Mouse (Mus musculus): ENCODE results near the gene Bmp6. TPM values are rescaled to one million over a fixed set of nuclear protein-coding genes. Genes with fewer than 3 reads are reported as not detected.

Gene Bmp6
- polyA plus RNA-seq, 1 experiment: 193 TPM

GRCm38 (mm10) chr13:38379806-38380205, 34.9 kb downstream of the Bmp6 start:
- TF ChIP-seq CTCF (IDR thresholded peaks at IDR 0.05; ENCODE audit: insufficient read depth, low read length) (no peak), POLR2A (IDR thresholded peaks at IDR 0.05; ENCODE audit: borderline replicate concordance, extremely low read depth, low read depth, low read length) (no peak)
- 88% methylated on average over 5 of the region's 5 CpGs for WGBS
- H3K4me1 ChIP-seq (ENCODE audit: control insufficient read depth, insufficient read depth, low read length): no peaks in the 10 kb centered on the region; the same call in 1 of the 2 replicates
- no peak overlapping the region for H3K4me3 ChIP-seq (replicated peaks; ENCODE audit: extremely low read depth, low read depth, low read length)
- no peak for DNase-seq

GRCm38 (mm10) chr13:38386035-38386559, 41.2 kb downstream of the Bmp6 start:
- 60% methylated on average over 3 of the region's 3 CpGs for WGBS
- Histone ChIP-seq H3K4me3 (replicated peaks; ENCODE audit: extremely low read depth, low read depth, low read length) (no peak overlapping the region), H3K4me1 (ENCODE audit: control insufficient read depth, insufficient read depth, low read length) (no peaks in the 10 kb centered on the region; the same call in 1 of the 2 replicates)
- no peak for TF ChIP-seq POLR2A (IDR thresholded peaks at IDR 0.05; ENCODE audit: borderline replicate concordance, extremely low read depth, low read depth, low read length)
- TF ChIP-seq CTCF (IDR thresholded peaks at IDR 0.05; ENCODE audit: insufficient read depth, low read length): no peak
- DNase-seq: no peak

GRCm38 (mm10) chr13:38387453-38388040, 42.6 kb downstream of the Bmp6 start:
- no peak overlapping the region for H3K4me3 ChIP-seq (replicated peaks; ENCODE audit: extremely low read depth, low read depth, low read length)
- WGBS: 78% methylated on average over 4 of the region's 4 CpGs
- DNase-seq: no peak
- no peak for TF ChIP-seq POLR2A (IDR thresholded peaks at IDR 0.05; ENCODE audit: borderline replicate concordance, extremely low read depth, low read depth, low read length)
- no peak for TF ChIP-seq CTCF (IDR thresholded peaks at IDR 0.05; ENCODE audit: insufficient read depth, low read length)
- no peaks in the 10 kb centered on the region; the same call in 1 of the 2 replicates for H3K4me1 ChIP-seq (ENCODE audit: control insufficient read depth, insufficient read depth, low read length)

GRCm38 (mm10) chr13:38393444-38393843, 48.5 kb downstream of the Bmp6 start:
- no peak for DNase-seq
- H3K4me3 ChIP-seq (replicated peaks; ENCODE audit: extremely low read depth, low read depth, low read length): no peak overlapping the region
- TF ChIP-seq POLR2A (IDR thresholded peaks at IDR 0.05; ENCODE audit: borderline replicate concordance, extremely low read depth, low read depth, low read length) (no peak), CTCF (IDR thresholded peaks at IDR 0.05; ENCODE audit: insufficient read depth, low read length) (no peak)
- 33% methylated on average over 5 of the region's 5 CpGs for WGBS
- peaks cover 3% of the 10 kb centered on the region; the same call in 1 of the 2 replicates for H3K4me1 ChIP-seq (ENCODE audit: control insufficient read depth, insufficient read depth, low read length)

- Histone ChIP-seq H3K4me3 (replicated peaks; ENCODE audit: extremely low read depth, low read depth, low read length) (no peak overlapping the region), H3K4me1 (ENCODE audit: control insufficient read depth, insufficient read depth, low read length) (peaks cover 3% of the 10 kb centered on the region; the same call in 1 of the 2 replicates)
- no peak for DNase-seq
- TF ChIP-seq CTCF (IDR thresholded peaks at IDR 0.05; ENCODE audit: insufficient read depth, low read length): no peak
- no peak for TF ChIP-seq POLR2A (IDR thresholded peaks at IDR 0.05; ENCODE audit: borderline replicate concordance, extremely low read depth, low read depth, low read length)
- WGBS: 95% methylated on average over 4 of the region's 4 CpGs
These were observed 50.1 kb downstream of the Bmp6 start for GRCm38 (mm10) chr13:38395026-38395425.

- Histone ChIP-seq H3K4me1 (ENCODE audit: control insufficient read depth, insufficient read depth, low read length) (peaks cover 3% of the 10 kb centered on the region; the same call in 1 of the 2 replicates), H3K4me3 (replicated peaks; ENCODE audit: extremely low read depth, low read depth, low read length) (no peak overlapping the region)
- TF ChIP-seq CTCF (IDR thresholded peaks at IDR 0.05; ENCODE audit: insufficient read depth, low read length) (no peak), POLR2A (IDR thresholded peaks at IDR 0.05; ENCODE audit: borderline replicate concordance, extremely low read depth, low read depth, low read length) (no peak)
- no peak for DNase-seq
- 87% methylated on average over 7 of the region's 7 CpGs for WGBS
These were observed 52.2 kb downstream of the Bmp6 start for GRCm38 (mm10) chr13:38397007-38397545.

- Histone ChIP-seq H3K4me3 (replicated peaks; ENCODE audit: extremely low read depth, low read depth, low read length) (no peak overlapping the region), H3K4me1 (ENCODE audit: control insufficient read depth, insufficient read depth, low read length) (no peaks in the 10 kb centered on the region; the same call in 1 of the 2 replicates)
- DNase-seq: no peak
- 71% methylated on average over 6 of the region's 6 CpGs for WGBS
- TF ChIP-seq CTCF (IDR thresholded peaks at IDR 0.05; ENCODE audit: insufficient read depth, low read length): no peak
- no peak for TF ChIP-seq POLR2A (IDR thresholded peaks at IDR 0.05; ENCODE audit: borderline replicate concordance, extremely low read depth, low read depth, low read length)
These were observed 53.8 kb downstream of the Bmp6 start for GRCm38 (mm10) chr13:38398658-38399057.

GRCm38 (mm10) chr13:38400662-38401061, 55.8 kb downstream of the Bmp6 start:
- Histone ChIP-seq H3K4me3 (replicated peaks; ENCODE audit: extremely low read depth, low read depth, low read length) (no peak overlapping the region), H3K4me1 (ENCODE audit: control insufficient read depth, insufficient read depth, low read length) (no peaks in the 10 kb centered on the region)
- WGBS: 72% methylated on average over 8 of the region's 8 CpGs
- TF ChIP-seq CTCF (IDR thresholded peaks at IDR 0.05; ENCODE audit: insufficient read depth, low read length) (no peak), POLR2A (IDR thresholded peaks at IDR 0.05; ENCODE audit: borderline replicate concordance, extremely low read depth, low read depth, low read length) (no peak)
- DNase-seq: no peak

GRCm38 (mm10) chr13:38407611-38408315, 62.9 kb downstream of the Bmp6 start:
- TF ChIP-seq CTCF (IDR thresholded peaks at IDR 0.05; ENCODE audit: insufficient read depth, low read length) (no peak), POLR2A (IDR thresholded peaks at IDR 0.05; ENCODE audit: borderline replicate concordance, extremely low read depth, low read depth, low read length) (no peak)
- H3K4me1 ChIP-seq (ENCODE audit: control insufficient read depth, insufficient read depth, low read length): peaks cover 14% of the 10 kb centered on the region
- 42% methylated on average over 6 of the region's 6 CpGs for WGBS
- no peak for DNase-seq
- H3K4me3 ChIP-seq (replicated peaks; ENCODE audit: extremely low read depth, low read depth, low read length): no peak overlapping the region
